Mouse (Mus musculus) testis, adult 2 months (tissue): ENCODE measurements around the gene Tspo2.

Experiments
- CTCF ChIP-seq: fragments of 200-500 bp; IDR thresholded peaks from 2 replicates; pipeline ENCODE4 v1.5.1; 2012; ENCODE audit warnings: low read depth, mild to moderate bottlenecking, inconsistent platforms, low read length, moderate library complexity; ENCODE audit not compliant: control insufficient read depth, insufficient read depth, insufficient replicate concordance
- POLR2A ChIP-seq: fragments of 200-500 bp; IDR thresholded peaks from 2 replicates; pipeline ENCODE4 v1.6.1; 2012; ENCODE audit warnings: low read depth, mild to moderate bottlenecking, inconsistent platforms, low read length, moderate library complexity; ENCODE audit not compliant: control insufficient read depth

DNA sequence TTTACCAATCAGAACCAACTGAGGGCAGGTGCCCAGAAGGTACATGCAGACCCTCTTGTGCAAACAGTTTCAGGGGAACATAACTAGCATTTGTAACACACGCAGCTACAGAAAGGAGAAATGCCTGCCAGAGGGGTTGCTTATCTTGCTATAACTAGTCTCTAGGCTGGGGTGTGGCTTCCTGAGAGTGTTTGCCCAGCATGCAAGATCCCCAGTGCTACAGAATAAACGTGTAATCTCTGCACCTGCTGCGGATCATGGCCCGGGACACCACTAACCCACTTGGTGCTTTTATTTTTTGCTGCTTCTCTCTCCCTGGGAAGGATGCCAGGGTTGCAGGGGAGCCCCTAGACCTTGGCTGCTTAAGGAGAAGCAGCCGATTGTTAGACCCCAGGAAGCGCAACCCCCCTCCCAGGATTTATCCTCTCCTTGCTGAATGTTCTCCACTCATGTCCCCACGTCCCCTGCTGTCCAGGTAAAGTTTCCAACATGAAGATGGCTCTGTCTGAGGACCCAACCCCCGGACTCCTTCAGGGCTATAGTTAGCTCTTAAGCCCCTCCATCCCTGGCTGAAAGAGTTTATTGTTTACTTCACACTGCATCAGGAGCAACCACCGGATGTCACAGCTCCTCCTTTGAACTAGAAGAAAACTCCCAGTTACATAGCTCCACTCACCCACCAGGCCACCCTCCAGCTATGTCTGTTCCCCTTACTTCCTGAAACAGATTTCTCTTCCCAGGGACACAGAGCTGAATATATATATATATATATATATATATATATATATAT is 25.3 kb downstream of the Tspo2 start:
- TF ChIP-seq CTCF (no peak), POLR2A (no peak)
